Mouse (Mus musculus) CH12.LX (cell line): ENCODE measurements at regions not wholly inside any gene's neighbourhood (a gene's known extent, or its start where the extent isn't known, plus 50 kb on each side); places are given as distances from the start of the nearest gene placed in this dataset.

Experiments used
- CTCF ChIP-seq, 2 experiments: IDR thresholded peaks in 1 of 2; conservative IDR thresholded peaks in 1 of 2; 2 replicates each; pipeline ENCODE4 v1.5.1; 2011 to 2012; ENCODE audit warnings: low read depth in 2 of 2, low read length in 2 of 2, improper control_type of control experiment in 1 of 2, inconsistent platforms in 1 of 2, mild to moderate bottlenecking in 1 of 2, moderate library complexity in 1 of 2
- E2F4 ChIP-seq: IDR thresholded peaks from 2 replicates; pipeline ENCODE4 v1.6.1; 2011; ENCODE audit warnings: low read depth, low read length, improper control_type of control experiment; ENCODE audit not compliant: insufficient replicate concordance
- GABPA ChIP-seq: IDR thresholded peaks from 2 replicates; pipeline ENCODE4 v1.6.1; 2012; ENCODE audit warnings: low read depth, low read length, improper control_type of control experiment, inconsistent platforms; ENCODE audit not compliant: insufficient replicate concordance
- KAT2A ChIP-seq: IDR thresholded peaks from 2 replicates; pipeline ENCODE4 v1.6.1; 2012; ENCODE audit warnings: low read length, improper control_type of control experiment, inconsistent platforms; ENCODE audit not compliant: insufficient replicate concordance
- MAZ ChIP-seq: IDR thresholded peaks from 2 replicates; pipeline ENCODE4 v1.6.1; 2012; ENCODE audit warnings: low read depth, mild to moderate bottlenecking, inconsistent platforms, low read length, improper control_type of control experiment, moderate library complexity
- SMC3 ChIP-seq: IDR thresholded peaks from 2 replicates; pipeline ENCODE4 v1.6.1; 2011; ENCODE audit warnings: low read depth, low read length, improper control_type of control experiment
- TBP ChIP-seq: conservative IDR thresholded peaks from 2 replicates; pipeline ENCODE4 v1.6.1; 2011; ENCODE audit warnings: low read depth, low read length, improper control_type of control experiment
- ZMIZ1 ChIP-seq: IDR thresholded peaks from 2 replicates; pipeline ENCODE4 v1.6.1; 2012; ENCODE audit warnings: low read depth, mild to moderate bottlenecking, inconsistent platforms, low read length, improper control_type of control experiment

GRCm38 (mm10) chr3:52633491-52634100 is 365.5 kb downstream of the Foxo1 start:
- no peak for TF ChIP-seq GABPA
- TF ChIP-seq CTCF (conservative IDR thresholded peaks at IDR 0.05 in 1 of 2, IDR thresholded peaks at IDR 0.05 in 1 of 2; ENCODE audit: low read depth in 2 of 2, low read length in 2 of 2) = no peak
- no peak for TF ChIP-seq KAT2A
- TF ChIP-seq ZMIZ1 = no peak
- no peak for TF ChIP-seq MAZ
- TF ChIP-seq E2F4 = no peak
- no peak for TF ChIP-seq TBP
- TF ChIP-seq SMC3 = no peak
